Mouse (Mus musculus) midbrain, embryonic 11.5 days (tissue): ENCODE results near the gene Hoxc6. TPM values are rescaled to one million over a fixed set of nuclear protein-coding genes. Genes with fewer than 3 reads are reported as not detected.
A peak's percentile ranks its signal among the peaks of the same experiment; 100 is the strongest.

Source experiments
- ATAC-seq: fragments of 200-750 bp; cut with Nextera tagmentation; 2 replicates; pipeline ENCODE4 v1.8.0; 2017; ENCODE audit warnings: moderate TSS enrichment, moderate library complexity; ENCODE audit not compliant: low FRiP score
- DNase-seq: peaks from one replicate; pipeline ENCODE4 v3.0.0; 2015; ENCODE audit warnings: low spot score; ENCODE audit errors: missing footprints
- H3K27ac ChIP-seq: fragments of 300-500 bp; sonication (generic); 2 replicates; pipeline ENCODE4 v1.5.1; 2014; ENCODE audit warnings: low read depth, low read length
- H3K27me3 ChIP-seq: fragments of 300-500 bp; sonication (generic); 2 replicates; pipeline ENCODE4 v1.6.1; 2014; ENCODE audit warnings: mild to moderate bottlenecking, low read length, moderate library complexity, mixed read lengths; ENCODE audit not compliant: control insufficient read depth, insufficient read depth
- H3K36me3 ChIP-seq: fragments of 300-500 bp; sonication (generic); 2 replicates; pipeline ENCODE4 v1.6.1; 2014; ENCODE audit warnings: mild to moderate bottlenecking, low read length, moderate library complexity, mixed read lengths; ENCODE audit not compliant: control insufficient read depth, insufficient read depth
- H3K4me1 ChIP-seq: fragments of 300-500 bp; sonication (generic); 2 replicates; pipeline ENCODE4 v1.6.1; 2014; ENCODE audit warnings: low read length; ENCODE audit not compliant: control insufficient read depth, insufficient read depth
- H3K4me2 ChIP-seq: fragments of 300-500 bp; sonication (generic); 2 replicates; pipeline ENCODE4 v1.6.1; 2014; ENCODE audit warnings: mild to moderate bottlenecking, moderate library complexity
- H3K4me3 ChIP-seq: fragments of 300-500 bp; sonication (generic); 2 replicates; pipeline ENCODE4 v1.5.1; 2014; ENCODE audit warnings: low read depth, low read length
- H3K9ac ChIP-seq: fragments of 300-500 bp; sonication (generic); 2 replicates; pipeline ENCODE4 v1.6.1; 2014; ENCODE audit warnings: low read length
- H3K9me3 ChIP-seq: fragments of 300-500 bp; sonication (generic); 2 replicates; pipeline ENCODE4 v1.6.1; 2016; ENCODE audit warnings: low read length; ENCODE audit not compliant: control insufficient read depth
- WGBS: fragments of 180-500 bp; shearing (Covaris S2); extraction: QIAGEN DNeasy Blood & Tissue Kit; methylation state at CpG from one replicate; pipeline ENCODE4 v1.1.7; 2014; 5-methylcytosine and 5-hydroxymethylcytosine counted together
- polyA plus RNA-seq: library from polyadenylated mRNA; unstranded; fragments of >200 nt; fragmentation: Nextera tagmentation; extraction: Ambion mirVana; gene quantifications from 2 replicates; pipeline ENCODE4 v1.2.1, GENCODE M21; 2014

The Hoxc6 gene
- polyA plus RNA-seq, 1 experiment from 2014 or later, result not detected

DNA sequence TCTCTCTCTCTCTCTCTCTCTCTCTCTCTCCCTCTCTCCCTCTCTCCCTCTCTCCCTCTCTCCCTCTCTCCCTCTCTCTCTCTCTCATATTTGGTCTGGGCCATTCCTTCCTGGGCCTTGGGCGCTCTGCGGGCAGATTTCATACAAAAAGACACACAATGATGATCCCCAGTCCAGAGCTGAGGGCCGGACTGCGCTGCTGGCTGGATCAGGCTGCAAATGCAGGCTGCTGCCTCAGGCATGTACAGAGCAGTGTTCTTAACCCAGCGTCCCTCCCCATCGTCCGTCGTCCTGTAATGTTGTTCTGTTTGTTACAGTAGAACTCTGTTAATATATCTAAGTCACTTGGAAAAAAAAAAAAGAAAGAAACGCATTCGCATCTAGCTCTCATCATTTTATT, 13.5 kb upstream of the Hoxc6 start:
- ATAC-seq, result no peak
- peaks cover 5% of the 10 kb centered on the region; the same call in 1 of the 2 replicates for H3K4me1 ChIP-seq
- H3K36me3 ChIP-seq, result no peaks in the 10 kb centered on the region
- H3K9me3 ChIP-seq, result no peaks in the 10 kb centered on the region
- no peak overlapping the region for H3K4me2 ChIP-seq
- H3K9ac ChIP-seq, result no peak overlapping the region
- WGBS, result 0% methylated on average over 10 of the region's 10 CpGs
- DNase-seq, result no peak
- no peak overlapping the region for H3K27ac ChIP-seq
- no peak overlapping the region for H3K4me3 ChIP-seq
- peaks cover 100% of the 10 kb centered on the region for H3K27me3 ChIP-seq

DNA sequence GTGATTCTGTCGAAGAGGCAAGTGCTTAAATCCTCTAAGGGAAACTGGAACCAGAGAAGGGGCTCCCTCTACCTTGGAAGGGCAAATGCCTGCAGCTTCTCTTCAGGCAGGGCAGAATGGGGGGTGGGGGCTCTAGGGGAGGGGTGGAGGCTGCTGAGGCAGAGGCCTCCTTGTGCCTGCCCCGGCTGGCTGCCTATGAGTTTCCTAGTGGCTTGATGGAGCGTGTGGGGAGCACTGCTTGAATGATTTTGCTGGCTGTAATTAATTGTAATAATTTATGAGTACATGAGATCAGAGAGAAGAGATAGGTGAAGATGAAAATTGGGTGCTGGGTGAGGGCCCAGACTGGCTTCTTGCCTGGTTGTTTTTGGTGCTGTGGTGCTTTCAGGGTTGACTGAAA, 13.1 kb upstream of the Hoxc6 start:
- Histone ChIP-seq H3K4me1 (peaks cover 5% of the 10 kb centered on the region; the same call in 1 of the 2 replicates), H3K4me3 (no peak overlapping the region), H3K36me3 (no peaks in the 10 kb centered on the region), H3K9ac (no peak overlapping the region), H3K27me3 (peaks cover 100% of the 10 kb centered on the region), H3K4me2 (no peak overlapping the region), H3K27ac (no peak overlapping the region), H3K9me3 (no peaks in the 10 kb centered on the region)
- no peak for DNase-seq
- 1% methylated on average over 3 of the region's 3 CpGs for WGBS
- ATAC-seq, result no peak

DNA sequence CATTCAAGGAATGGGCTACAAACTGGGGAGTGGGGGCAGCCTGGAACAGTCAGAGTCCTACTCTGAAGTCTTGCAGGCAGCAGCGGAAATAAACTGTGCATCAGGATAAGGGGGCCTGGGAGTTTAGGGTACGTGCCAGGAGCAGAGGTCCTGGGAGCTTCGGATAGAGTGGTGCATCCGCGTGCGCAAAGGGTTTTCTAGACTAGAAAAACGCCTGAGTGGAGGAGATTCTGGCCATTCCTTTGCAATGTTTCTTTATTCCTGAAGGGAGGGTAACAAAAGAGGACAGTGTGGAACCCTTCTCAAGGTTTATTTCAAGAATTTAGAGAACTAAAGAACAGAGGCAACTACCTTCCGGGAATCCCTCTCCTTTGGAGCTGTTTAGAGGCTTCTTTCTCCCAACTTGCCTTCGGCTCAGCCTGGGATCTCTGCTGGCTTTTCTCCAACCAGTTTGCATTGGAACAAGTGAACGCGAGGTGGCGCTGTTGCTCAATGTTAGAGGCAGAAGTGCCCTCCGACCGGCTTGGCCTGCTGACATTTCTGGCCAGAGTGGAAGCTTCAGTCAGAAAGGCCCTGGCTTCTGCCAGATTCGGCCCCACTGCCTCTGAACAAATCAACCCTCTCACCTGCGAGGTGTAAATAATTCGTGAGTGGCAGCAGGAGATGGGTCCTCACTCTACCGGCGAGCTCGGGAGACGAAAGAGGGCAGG, 10.8 kb upstream of the Hoxc6 start:
- Histone ChIP-seq H3K9ac (no peak overlapping the region), H3K27ac (no peak overlapping the region), H3K27me3 (peaks cover 100% of the 10 kb centered on the region), H3K4me1 (no peaks in the 10 kb centered on the region), H3K36me3 (no peaks in the 10 kb centered on the region), H3K4me2 (no peak overlapping the region), H3K9me3 (no peaks in the 10 kb centered on the region), H3K4me3 (no peak overlapping the region)
- DNase-seq (peak; percentile 92), ATAC-seq (peak; percentile 72)
- 3% methylated on average over 21 of the region's 21 CpGs for WGBS

DNA sequence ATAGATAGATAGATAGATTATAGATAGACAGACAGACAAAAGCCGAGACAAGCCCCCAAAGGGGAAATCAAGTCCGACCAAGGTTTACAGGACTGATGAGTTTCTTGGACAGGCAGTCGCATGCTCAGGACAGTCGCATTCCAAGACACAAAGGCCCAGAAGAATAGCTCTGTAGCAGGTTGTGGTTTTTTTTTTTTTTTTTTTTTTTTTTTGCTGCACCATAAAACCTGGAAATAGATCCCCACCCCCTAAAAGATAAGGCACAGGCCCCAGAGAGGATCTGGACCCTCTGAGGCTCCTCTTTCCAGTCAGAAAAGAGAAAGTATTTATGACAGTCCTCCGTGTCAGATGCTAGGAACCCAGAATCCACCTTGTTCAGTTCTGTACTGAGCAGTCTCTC, 10.0 kb upstream of the Hoxc6 start:
- peaks cover 100% of the 10 kb centered on the region for H3K27me3 ChIP-seq
- H3K4me3 ChIP-seq, result no peak overlapping the region
- no peak overlapping the region for H3K27ac ChIP-seq

DNA sequence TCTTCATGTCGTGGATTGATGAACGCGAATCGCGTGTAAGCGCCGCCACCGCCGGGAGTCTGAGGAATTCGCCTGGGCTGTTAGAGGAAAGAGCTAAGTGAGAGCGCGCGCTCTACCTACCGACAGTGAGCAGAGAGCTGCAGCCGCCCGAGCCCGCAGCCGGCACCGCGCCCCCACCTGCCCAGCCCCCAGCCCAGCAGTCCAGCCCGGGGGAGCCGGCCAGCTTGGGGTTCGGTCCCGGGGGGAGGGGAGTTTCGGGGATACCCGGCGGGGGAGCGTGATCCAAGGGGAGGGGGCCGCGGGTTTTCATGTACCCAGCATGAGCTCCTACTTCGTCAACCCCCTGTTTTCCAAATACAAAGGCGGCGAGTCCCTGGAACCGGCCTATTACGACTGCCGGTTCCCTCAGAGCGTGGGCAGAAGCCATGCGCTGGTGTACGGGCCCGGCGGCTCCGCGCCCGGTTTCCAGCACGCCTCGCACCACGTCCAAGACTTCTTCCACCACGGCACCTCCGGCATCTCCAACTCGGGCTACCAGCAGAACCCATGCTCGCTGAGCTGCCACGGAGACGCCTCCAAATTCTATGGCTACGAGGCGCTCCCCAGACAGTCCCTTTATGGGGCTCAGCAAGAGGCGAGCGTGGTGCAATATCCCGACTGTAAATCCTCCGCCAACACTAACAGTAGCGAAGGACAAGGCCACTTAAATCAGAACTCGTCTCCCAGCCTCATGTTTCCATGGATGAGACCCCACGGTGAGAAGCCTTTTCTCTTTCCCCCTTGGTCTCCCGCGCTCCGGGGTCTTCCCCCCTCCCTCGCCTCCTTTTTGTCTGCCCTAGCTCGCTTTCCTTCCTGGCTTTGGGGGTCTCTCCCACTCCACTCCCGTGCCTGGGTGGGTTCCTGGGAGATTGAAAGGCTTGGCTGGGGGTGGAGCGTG, 7.3 kb upstream of the Hoxc6 start, which contains the start of gene Hoxc8:
Gene Hoxc8 (plus strand): TSS at position 147 of the 937 bp plus-strand sequence.
- H3K27me3 ChIP-seq, result peaks cover 98% of the 10 kb centered on the region
- H3K36me3 ChIP-seq, result no peaks in the 10 kb centered on the region
- WGBS, result 1% methylated on average over 69 of the region's 69 CpGs
- no peak within 1 kb of the TSS for H3K9ac ChIP-seq
- no peaks in the 10 kb centered on the region for H3K9me3 ChIP-seq
- H3K27ac ChIP-seq, result no peak within 1 kb of the TSS
- H3K4me1 ChIP-seq, result no peaks in the 10 kb centered on the region
- DNase-seq (peak; percentile 94), ATAC-seq (no peak)
- H3K4me3 ChIP-seq, result no peak within 1 kb of the TSS
- no peak within 1 kb of the TSS for H3K4me2 ChIP-seq

More for the DNA sequence above, 10.0 kb upstream of the Hoxc6 start:
- no peaks in the 10 kb centered on the region for H3K9me3 ChIP-seq
- no peak for ATAC-seq
- H3K36me3 ChIP-seq, result no peaks in the 10 kb centered on the region
- no peak overlapping the region for H3K4me2 ChIP-seq
- DNase-seq, result no peak
- H3K4me1 ChIP-seq, result no peaks in the 10 kb centered on the region
- no peak overlapping the region for H3K9ac ChIP-seq
- 9% methylated on average over 5 of the region's 5 CpGs for WGBS

DNA sequence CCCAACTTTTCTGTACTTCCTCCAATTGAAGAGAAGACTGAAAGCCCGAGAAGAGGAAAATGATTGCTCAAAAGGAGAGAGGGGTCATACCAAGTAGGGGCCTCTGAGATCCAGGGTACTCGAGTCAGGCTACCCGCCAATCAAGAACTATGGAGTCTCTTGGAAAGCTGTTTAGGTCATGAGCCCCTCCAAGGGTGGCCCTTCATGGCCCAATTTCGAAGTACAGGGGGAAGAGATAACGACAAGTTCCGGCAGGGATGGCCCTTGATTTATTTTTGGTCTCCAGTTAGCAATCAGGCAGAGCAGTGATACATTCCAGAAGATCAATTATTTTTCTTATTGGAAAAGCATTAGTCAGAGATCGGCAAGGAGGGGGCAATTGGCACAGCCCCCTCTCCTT, 6.3 kb upstream of the Hoxc6 start:
- no peaks in the 10 kb centered on the region for H3K4me1 ChIP-seq
- ATAC-seq (no peak), DNase-seq (peak; percentile 91)
- H3K27me3 ChIP-seq, result peaks cover 98% of the 10 kb centered on the region
- no peak overlapping the region for H3K4me3 ChIP-seq
- no peak overlapping the region for H3K9ac ChIP-seq
- H3K36me3 ChIP-seq, result no peaks in the 10 kb centered on the region
- WGBS, result 2% methylated on average over 7 of the region's 7 CpGs
- H3K9me3 ChIP-seq, result no peaks in the 10 kb centered on the region
- H3K4me2 ChIP-seq, result no peak overlapping the region
- no peak overlapping the region for H3K27ac ChIP-seq

DNA sequence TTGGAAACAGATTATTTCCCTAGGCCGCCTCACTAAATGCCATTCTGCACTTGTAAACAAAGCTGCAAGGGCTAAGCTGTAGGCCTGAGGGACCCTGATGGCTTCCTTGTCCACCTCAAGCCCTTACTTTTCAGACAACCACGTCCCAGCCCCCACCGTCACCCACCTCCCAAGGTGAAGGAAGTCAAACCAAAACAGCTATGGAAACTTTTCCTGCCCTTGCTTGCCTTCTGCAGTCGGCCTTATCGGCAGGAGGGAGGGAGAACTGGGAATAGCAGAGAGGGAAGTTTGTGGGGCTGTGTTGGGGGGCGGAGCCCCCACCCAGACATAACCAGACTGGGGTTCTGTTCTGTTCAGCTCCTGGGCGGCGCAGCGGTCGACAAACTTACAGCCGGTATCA, 5.9 kb upstream of the Hoxc6 start:
- WGBS, result 2% methylated on average over 11 of the region's 11 CpGs
- no peak for ATAC-seq
- no peak overlapping the region for H3K27ac ChIP-seq

DNA sequence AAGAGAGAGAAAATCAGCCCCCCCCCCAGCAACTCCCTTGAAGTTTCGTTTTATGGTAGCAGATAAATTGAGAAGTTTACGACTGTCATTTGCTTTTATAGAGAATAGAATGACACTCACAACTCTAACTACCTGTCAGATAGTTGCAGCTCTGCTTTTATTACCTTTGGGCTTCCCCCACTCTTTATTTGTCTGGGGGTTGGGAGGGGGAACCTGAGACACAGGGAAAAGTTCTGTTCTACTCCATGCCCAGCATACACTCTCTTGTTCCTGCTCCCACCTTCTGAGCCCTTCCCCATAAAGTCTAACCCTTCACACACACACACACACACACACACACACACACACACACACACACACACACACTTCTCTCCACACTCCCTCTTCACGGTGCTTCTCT, 5.2 kb upstream of the Hoxc6 start:
- H3K4me2 ChIP-seq, result no peak overlapping the region
- H3K4me3 ChIP-seq, result no peak overlapping the region
- WGBS, result 2% methylated on average over 3 of the region's 3 CpGs

More for the DNA sequence above, 5.9 kb upstream of the Hoxc6 start:
- DNase-seq, result peak; percentile 90
- Histone ChIP-seq H3K27me3 (peaks cover 98% of the 10 kb centered on the region), H3K9ac (no peak overlapping the region), H3K36me3 (no peaks in the 10 kb centered on the region), H3K4me2 (no peak overlapping the region), H3K4me3 (no peak overlapping the region), H3K4me1 (no peaks in the 10 kb centered on the region), H3K9me3 (no peaks in the 10 kb centered on the region)

DNA sequence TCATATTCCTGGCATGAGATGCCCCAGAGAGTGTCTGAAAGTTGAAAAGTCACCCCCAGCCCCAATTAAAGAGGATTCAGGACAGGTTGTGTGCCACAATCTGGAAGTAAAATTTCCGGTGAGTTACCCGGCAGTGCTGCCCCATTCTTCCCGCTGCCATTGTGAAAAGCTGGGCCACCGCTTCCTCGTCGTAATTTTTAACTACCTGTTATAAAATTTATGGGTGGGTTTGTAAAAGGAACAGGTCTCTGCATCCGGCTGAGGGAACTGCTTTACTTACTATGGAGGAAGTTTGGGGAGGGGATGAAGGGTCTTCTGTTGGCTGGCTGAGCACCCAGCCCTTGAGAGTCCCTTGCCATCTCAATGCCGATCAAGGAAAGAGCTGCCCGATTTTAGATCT, 1.5 kb upstream of the Hoxc6 start:
- H3K9ac ChIP-seq, result no peak overlapping the region
- H3K9me3 ChIP-seq, result no peaks in the 10 kb centered on the region
- no peak overlapping the region for H3K27ac ChIP-seq
- H3K4me3 ChIP-seq, result no peak overlapping the region
- H3K27me3 ChIP-seq, result peaks cover 98% of the 10 kb centered on the region
- peaks cover 4% of the 10 kb centered on the region; the same call in 1 of the 2 replicates for H3K4me1 ChIP-seq
- ATAC-seq (no peak), DNase-seq (no peak)
- H3K4me2 ChIP-seq, result no peak overlapping the region
- H3K36me3 ChIP-seq, result no peaks in the 10 kb centered on the region
- WGBS, result 0% methylated on average over 9 of the region's 9 CpGs

More for the DNA sequence above, 5.2 kb upstream of the Hoxc6 start:
- ATAC-seq (no peak), DNase-seq (no peak)
- H3K27me3 ChIP-seq, result peaks cover 98% of the 10 kb centered on the region
- no peak overlapping the region for H3K9ac ChIP-seq
- H3K9me3 ChIP-seq, result no peaks in the 10 kb centered on the region
- H3K4me1 ChIP-seq, result no peaks in the 10 kb centered on the region
- H3K27ac ChIP-seq, result no peak overlapping the region
- H3K36me3 ChIP-seq, result no peaks in the 10 kb centered on the region
